Mouse (Mus musculus): ENCODE results near the gene Il17rc.

Il17rc gene

GRCm38 (mm10) chr6:113495071-113495675 is 23.9 kb downstream of the Il17rc start:
- no peak for DNase-seq (ENCODE audit: low spot score)

- no peak for DNase-seq (ENCODE audit: low spot score)
Observed at GRCm38 (mm10) chr6:113499346-113499745, 28.1 kb downstream of the Il17rc start.

- peak; percentile 69 for DNase-seq (ENCODE audit: low spot score)
Observed at GRCm38 (mm10) chr6:113501388-113502084, 30.3 kb downstream of the Il17rc start, which contains the start of gene Prrt3. TSS of gene Prrt3 (minus strand) at chr6:113501931.

GRCm38 (mm10) chr6:113502801-113503200 is 31.6 kb downstream of the Il17rc start:
- no peak for DNase-seq (ENCODE audit: low spot score)

GRCm38 (mm10) chr6:113505689-113506088 is 34.5 kb downstream of the Il17rc start:
- DNase-seq (ENCODE audit: low spot score) = no peak

GRCm38 (mm10) chr6:113507130-113507529 is 35.9 kb downstream of the Il17rc start:
- no peak for DNase-seq (ENCODE audit: low spot score)

- DNase-seq (ENCODE audit: low spot score) = no peak
Observed at GRCm38 (mm10) chr6:113508272-113508946, 37.2 kb downstream of the Il17rc start.

GRCm38 (mm10) chr6:113508947-113509280 is 37.7 kb downstream of the Il17rc start:
- DNase-seq (ENCODE audit: low spot score) = no peak

GRCm38 (mm10) chr6:113513944-113514343 is 42.7 kb downstream of the Il17rc start:
- no peak for DNase-seq (ENCODE audit: low spot score)

- no peak for DNase-seq (ENCODE audit: low spot score)
Observed at GRCm38 (mm10) chr6:113514600-113514999, 43.4 kb downstream of the Il17rc start.

- DNase-seq (ENCODE audit: low spot score) = no peak
Observed at GRCm38 (mm10) chr6:113517434-113518080, 46.3 kb downstream of the Il17rc start.

- DNase-seq (ENCODE audit: low spot score) = no peak
Observed at GRCm38 (mm10) chr6:113522310-113522709, 51.1 kb downstream of the Il17rc start.

- no peak for DNase-seq (ENCODE audit: low spot score)
Observed at GRCm38 (mm10) chr6:113523420-113523819, 52.2 kb downstream of the Il17rc start.

- DNase-seq (ENCODE audit: low spot score) = peak; percentile 94
Observed at GRCm38 (mm10) chr6:113530932-113531839, 60.0 kb downstream of the Il17rc start, which contains the start of the genes Emc3 and Fancd2. TSS of gene Emc3 (minus strand) at chr6:113531652. TSS of gene Fancd2 (plus strand) at chr6:113531682.

GRCm38 (mm10) chr6:113531840-113532404 is 60.7 kb downstream of the Il17rc start:
- DNase-seq (ENCODE audit: low spot score) = peak; percentile 23

Data from retina, embryonic 14.5 days (tissue).